Mouse (Mus musculus): Measurements from ENCODE around the gene Cpsf4l. TPM values are rescaled to one million over a fixed set of nuclear protein-coding genes. Genes with fewer than 3 reads are reported as not detected.
A peak's percentile ranks its signal among the peaks of the same experiment; 100 is the strongest.

Cpsf4l gene
- total and polyA plus RNA-seq, 2 experiments, result 3.0 to 9.9 TPM

- H3K27ac ChIP-seq (replicated peaks; ENCODE audit: insufficient read depth, low read depth, low read length), result no peak overlapping the region
These were observed 28.1 kb upstream of the Cpsf4l start for GRCm38 (mm10) chr11:113737912-113738311.

GRCm38 (mm10) chr11:113737553-113737854 is 27.7 kb upstream of the Cpsf4l start:
- TF ChIP-seq CTCF (IDR thresholded peaks at IDR 0.05; ENCODE audit: low read depth, low read length) (no peak), POLR2A (IDR thresholded peaks at IDR 0.05; ENCODE audit: extremely low read depth, insufficient read depth, low read length) (no peak)
- H3K4me3 ChIP-seq (ENCODE audit: insufficient read depth, low read depth, low read length), result no peak overlapping the region
- H3K36me3 ChIP-seq (ENCODE audit: control insufficient read depth, insufficient read depth, low read length), result no peaks in the 10 kb centered on the region
- H3K27ac ChIP-seq (replicated peaks; ENCODE audit: insufficient read depth, low read depth, low read length), result no peak overlapping the region
- 57% methylated on average over 3 of the region's 3 CpGs for WGBS
- H3K4me1 ChIP-seq (ENCODE audit: control insufficient read depth, insufficient read depth, low read length), result peaks cover 50% of the 10 kb centered on the region
- H3K79me2 ChIP-seq (ENCODE audit: control insufficient read depth, insufficient read depth, low read length), result peaks cover 60% of the 10 kb centered on the region
- no peaks in the 10 kb centered on the region for H3K27me3 ChIP-seq (ENCODE audit: control insufficient read depth, insufficient read depth, low read length)
- no peak for DNase-seq (ENCODE audit: extremely low read depth, low read depth, low spot score)
- H3K9ac ChIP-seq (ENCODE audit: low read depth, low read length), result no peak overlapping the region

More at GRCm38 (mm10) chr11:113737912-113738311, 28.1 kb upstream of the Cpsf4l start:
- Histone ChIP-seq H3K79me2 (ENCODE audit: control insufficient read depth, insufficient read depth, low read length) (peaks cover 59% of the 10 kb centered on the region), H3K4me1 (ENCODE audit: control insufficient read depth, insufficient read depth, low read length) (peaks cover 47% of the 10 kb centered on the region), H3K36me3 (ENCODE audit: control insufficient read depth, insufficient read depth, low read length) (no peaks in the 10 kb centered on the region), H3K27me3 (ENCODE audit: control insufficient read depth, insufficient read depth, low read length) (no peaks in the 10 kb centered on the region), H3K9ac (ENCODE audit: low read depth, low read length) (no peak overlapping the region), H3K4me3 (ENCODE audit: insufficient read depth, low read depth, low read length) (no peak overlapping the region)
- 78% methylated on average over 8 of the region's 8 CpGs for WGBS
- no peak for TF ChIP-seq CTCF (IDR thresholded peaks at IDR 0.05; ENCODE audit: low read depth, low read length)
- no peak for TF ChIP-seq POLR2A (IDR thresholded peaks at IDR 0.05; ENCODE audit: extremely low read depth, insufficient read depth, low read length)
- DNase-seq (ENCODE audit: extremely low read depth, low read depth, low spot score), result no peak

GRCm38 (mm10) chr11:113736848-113737552 is 27.2 kb upstream of the Cpsf4l start:
- Histone ChIP-seq H3K4me1 (ENCODE audit: control insufficient read depth, insufficient read depth, low read length) (peaks cover 52% of the 10 kb centered on the region), H3K4me3 (ENCODE audit: insufficient read depth, low read depth, low read length) (no peak overlapping the region), H3K79me2 (ENCODE audit: control insufficient read depth, insufficient read depth, low read length) (peaks cover 59% of the 10 kb centered on the region), H3K9ac (ENCODE audit: low read depth, low read length) (no peak overlapping the region), H3K27ac (replicated peaks; ENCODE audit: insufficient read depth, low read depth, low read length) (no peak overlapping the region), H3K36me3 (ENCODE audit: control insufficient read depth, insufficient read depth, low read length) (no peaks in the 10 kb centered on the region), H3K27me3 (ENCODE audit: control insufficient read depth, insufficient read depth, low read length) (no peaks in the 10 kb centered on the region)
- 75% methylated on average over 11 of the region's 11 CpGs for WGBS
- DNase-seq (ENCODE audit: extremely low read depth, low read depth, low spot score), result no peak
- TF ChIP-seq POLR2A (IDR thresholded peaks at IDR 0.05; ENCODE audit: extremely low read depth, insufficient read depth, low read length), result no peak
- TF ChIP-seq CTCF (IDR thresholded peaks at IDR 0.05; ENCODE audit: low read depth, low read length), result no peak

GRCm38 (mm10) chr11:113735151-113735550 is 25.3 kb upstream of the Cpsf4l start:
- Histone ChIP-seq H3K4me3 (ENCODE audit: insufficient read depth, low read depth, low read length) (no peak overlapping the region), H3K36me3 (ENCODE audit: control insufficient read depth, insufficient read depth, low read length) (no peaks in the 10 kb centered on the region), H3K79me2 (ENCODE audit: control insufficient read depth, insufficient read depth, low read length) (peaks cover 47% of the 10 kb centered on the region), H3K9ac (ENCODE audit: low read depth, low read length) (no peak overlapping the region; the same call in 1 of the 2 replicates), H3K27me3 (ENCODE audit: control insufficient read depth, insufficient read depth, low read length) (no peaks in the 10 kb centered on the region), H3K27ac (replicated peaks; ENCODE audit: insufficient read depth, low read depth, low read length) (peak overlapping the region; percentile 47), H3K4me1 (ENCODE audit: control insufficient read depth, insufficient read depth, low read length) (peaks cover 64% of the 10 kb centered on the region)
- 33% methylated on average over 6 of the region's 6 CpGs for WGBS
- no peak for TF ChIP-seq CTCF (IDR thresholded peaks at IDR 0.05; ENCODE audit: low read depth, low read length)
- peak; percentile 86 for DNase-seq (ENCODE audit: extremely low read depth, low read depth, low spot score)

GRCm38 (mm10) chr11:113733631-113734364 is 24.0 kb upstream of the Cpsf4l start:
- Histone ChIP-seq H3K27ac (replicated peaks; ENCODE audit: insufficient read depth, low read depth, low read length) (peak overlapping the region; percentile 43), H3K36me3 (ENCODE audit: control insufficient read depth, insufficient read depth, low read length) (peaks cover 3% of the 10 kb centered on the region; the same call in 1 of the 2 replicates), H3K4me1 (ENCODE audit: control insufficient read depth, insufficient read depth, low read length) (peaks cover 66% of the 10 kb centered on the region), H3K79me2 (ENCODE audit: control insufficient read depth, insufficient read depth, low read length) (peaks cover 49% of the 10 kb centered on the region), H3K9ac (ENCODE audit: low read depth, low read length) (peak overlapping the region; percentile 37), H3K27me3 (ENCODE audit: control insufficient read depth, insufficient read depth, low read length) (no peaks in the 10 kb centered on the region), H3K4me3 (ENCODE audit: insufficient read depth, low read depth, low read length) (no peak overlapping the region)
- TF ChIP-seq POLR2A (IDR thresholded peaks at IDR 0.05; ENCODE audit: extremely low read depth, insufficient read depth, low read length) (no peak), CTCF (IDR thresholded peaks at IDR 0.05; ENCODE audit: low read depth, low read length) (no peak)
- peak; percentile 79 for DNase-seq (ENCODE audit: extremely low read depth, low read depth, low spot score)
- 5% methylated on average over 6 of the region's 6 CpGs for WGBS
